Mouse (Mus musculus): ENCODE measurements around the gene Gm11034. TPM values are rescaled to one million over a fixed set of nuclear protein-coding genes. Genes with fewer than 3 reads are reported as not detected.
A peak's percentile ranks its signal among the peaks of the same experiment; 100 is the strongest.

The Gm11034 gene
- polyA plus RNA-seq, 1 experiment from 2014 or later: not detected

DNA sequence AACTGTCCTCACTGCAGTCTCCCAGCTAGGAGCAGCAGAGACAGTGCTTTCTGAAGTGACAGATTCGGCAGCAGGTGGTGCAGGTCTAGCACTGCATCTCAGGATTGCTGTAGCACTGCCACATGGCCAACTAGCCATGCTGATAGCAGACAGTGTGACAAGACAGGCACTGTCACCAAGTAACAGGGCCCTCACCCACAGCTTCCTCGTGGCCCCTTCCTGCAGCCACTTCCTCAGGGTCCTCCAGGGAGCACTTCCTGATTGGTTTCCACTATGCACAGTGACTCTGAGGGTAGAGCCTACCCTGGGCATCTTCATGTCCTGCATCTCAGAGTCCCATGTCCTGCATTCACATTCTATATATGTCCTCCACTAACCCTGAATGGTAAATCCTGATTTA lies 31.2 kb upstream of the Gm11034 start:
- H3K4me1 ChIP-seq (replicated peaks; ENCODE audit: control insufficient read depth, insufficient read depth, low read length): peaks cover 3% of the 10 kb centered on the region; the same call in 1 of the 2 replicates
- no peak for DNase-seq (ENCODE audit: low spot score)
- H3K4me3 ChIP-seq (ENCODE audit: low read depth, low read length): no peak overlapping the region
- H3K27me3 ChIP-seq (ENCODE audit: control insufficient read depth, insufficient read depth, low read length): no peaks in the 10 kb centered on the region
- H3K36me3 ChIP-seq (ENCODE audit: control insufficient read depth, insufficient read depth, low read length): no peaks in the 10 kb centered on the region
- H3K4me2 ChIP-seq (ENCODE audit: low read depth, low read length, severe bottlenecking): no peak overlapping the region
- H3K9ac ChIP-seq (ENCODE audit: low read length): no peak overlapping the region
- H3K27ac ChIP-seq (ENCODE audit: low read depth, low read length): no peak overlapping the region
- 87% methylated on average over 2 of the region's 2 CpGs for WGBS
- ATAC-seq (replicated peaks; ENCODE audit: low FRiP score): no peak
- no peaks in the 10 kb centered on the region for H3K9me3 ChIP-seq (ENCODE audit: control insufficient read depth, low read length)

DNA sequence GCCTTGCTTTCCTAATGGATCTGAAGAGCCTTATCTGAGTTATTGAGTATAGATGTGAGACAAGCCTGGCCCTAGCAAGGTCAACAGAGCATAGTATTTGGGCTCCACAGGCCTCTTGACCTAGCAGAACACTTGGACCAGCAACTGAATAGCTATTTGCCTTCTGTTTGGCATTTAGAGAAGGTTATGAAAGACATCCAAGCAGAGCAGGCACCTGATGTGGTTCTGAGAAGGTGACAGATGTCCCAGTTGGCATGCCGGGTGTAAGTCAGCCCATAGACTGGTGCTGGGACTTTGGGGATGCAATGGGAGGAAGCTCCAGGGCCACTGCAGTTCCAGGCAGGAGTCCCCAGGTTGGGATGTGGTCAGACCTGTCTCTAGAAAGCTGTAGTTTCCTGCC lies 28.8 kb upstream of the Gm11034 start:
- no peak overlapping the region for H3K4me2 ChIP-seq (ENCODE audit: low read depth, low read length, severe bottlenecking)
- H3K4me3 ChIP-seq (ENCODE audit: low read depth, low read length): no peak overlapping the region
- H3K27me3 ChIP-seq (ENCODE audit: control insufficient read depth, insufficient read depth, low read length): no peaks in the 10 kb centered on the region
- H3K36me3 ChIP-seq (ENCODE audit: control insufficient read depth, insufficient read depth, low read length): no peaks in the 10 kb centered on the region
- no peaks in the 10 kb centered on the region for H3K9me3 ChIP-seq (ENCODE audit: control insufficient read depth, low read length)
- DNase-seq (ENCODE audit: low spot score): no peak
- 100% methylated on average over 1 of the region's 1 CpGs for WGBS
- no peak for ATAC-seq (replicated peaks; ENCODE audit: low FRiP score)
- peaks cover 3% of the 10 kb centered on the region; the same call in 1 of the 2 replicates for H3K4me1 ChIP-seq (replicated peaks; ENCODE audit: control insufficient read depth, insufficient read depth, low read length)
- H3K9ac ChIP-seq (ENCODE audit: low read length): no peak overlapping the region
- no peak overlapping the region for H3K27ac ChIP-seq (ENCODE audit: low read depth, low read length)

- Histone ChIP-seq H3K9me3 (ENCODE audit: control insufficient read depth, low read length) (no peaks in the 10 kb centered on the region), H3K36me3 (ENCODE audit: control insufficient read depth, insufficient read depth, low read length) (no peaks in the 10 kb centered on the region), H3K9ac (ENCODE audit: low read length) (peak overlapping the region; percentile 74), H3K27me3 (ENCODE audit: control insufficient read depth, insufficient read depth, low read length) (no peaks in the 10 kb centered on the region), H3K4me2 (ENCODE audit: low read depth, low read length, severe bottlenecking) (peak overlapping the region; percentile 64), H3K27ac (ENCODE audit: low read depth, low read length) (no peak overlapping the region; the same call in 1 of the 2 replicates), H3K4me1 (replicated peaks; ENCODE audit: control insufficient read depth, insufficient read depth, low read length) (peaks cover 3% of the 10 kb centered on the region; the same call in 1 of the 2 replicates), H3K4me3 (ENCODE audit: low read depth, low read length) (peak overlapping the region; percentile 63)
- 78% methylated on average over 7 of the region's 7 CpGs for WGBS
- ATAC-seq (replicated peaks; ENCODE audit: low FRiP score) (no peak), DNase-seq (ENCODE audit: low spot score) (no peak)
These were observed 27.5 kb upstream of the Gm11034 start for GRCm38 (mm10) chr8:72240951-72241350.

DNA sequence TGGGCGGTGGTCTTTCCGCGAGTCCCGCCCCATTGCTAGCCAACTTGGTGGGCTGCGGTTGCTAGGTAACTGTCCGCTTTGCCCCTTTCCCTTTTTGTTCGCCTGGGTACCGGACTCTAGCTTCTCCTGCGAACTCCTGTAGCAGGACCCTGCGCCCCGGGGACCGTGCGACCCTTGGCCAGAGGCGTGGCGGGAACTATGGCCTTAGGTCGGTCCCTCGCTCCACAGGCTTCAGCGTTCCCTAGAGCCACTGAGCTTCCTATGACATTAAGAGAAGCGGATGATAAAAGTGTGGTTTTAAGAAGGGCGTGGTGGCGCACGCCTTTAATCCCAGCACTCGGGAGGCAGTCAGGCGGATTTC lies 26.9 kb upstream of the Gm11034 start:
- H3K27me3 ChIP-seq (ENCODE audit: control insufficient read depth, insufficient read depth, low read length): no peaks in the 10 kb centered on the region
- ATAC-seq (replicated peaks; ENCODE audit: low FRiP score): no peak
- H3K4me3 ChIP-seq (ENCODE audit: low read depth, low read length): peak overlapping the region; percentile 63
- H3K4me1 ChIP-seq (replicated peaks; ENCODE audit: control insufficient read depth, insufficient read depth, low read length): peaks cover 3% of the 10 kb centered on the region; the same call in 1 of the 2 replicates
- H3K4me2 ChIP-seq (ENCODE audit: low read depth, low read length, severe bottlenecking): peak overlapping the region; percentile 64
- no peaks in the 10 kb centered on the region for H3K9me3 ChIP-seq (ENCODE audit: control insufficient read depth, low read length)
- H3K9ac ChIP-seq (ENCODE audit: low read length): peak overlapping the region; percentile 74
- under 1% methylated on average over 24 of the region's 24 CpGs for WGBS
- DNase-seq (ENCODE audit: low spot score): no peak
- H3K27ac ChIP-seq (ENCODE audit: low read depth, low read length): peak overlapping the region; percentile 98
- no peaks in the 10 kb centered on the region for H3K36me3 ChIP-seq (ENCODE audit: control insufficient read depth, insufficient read depth, low read length)

DNA sequence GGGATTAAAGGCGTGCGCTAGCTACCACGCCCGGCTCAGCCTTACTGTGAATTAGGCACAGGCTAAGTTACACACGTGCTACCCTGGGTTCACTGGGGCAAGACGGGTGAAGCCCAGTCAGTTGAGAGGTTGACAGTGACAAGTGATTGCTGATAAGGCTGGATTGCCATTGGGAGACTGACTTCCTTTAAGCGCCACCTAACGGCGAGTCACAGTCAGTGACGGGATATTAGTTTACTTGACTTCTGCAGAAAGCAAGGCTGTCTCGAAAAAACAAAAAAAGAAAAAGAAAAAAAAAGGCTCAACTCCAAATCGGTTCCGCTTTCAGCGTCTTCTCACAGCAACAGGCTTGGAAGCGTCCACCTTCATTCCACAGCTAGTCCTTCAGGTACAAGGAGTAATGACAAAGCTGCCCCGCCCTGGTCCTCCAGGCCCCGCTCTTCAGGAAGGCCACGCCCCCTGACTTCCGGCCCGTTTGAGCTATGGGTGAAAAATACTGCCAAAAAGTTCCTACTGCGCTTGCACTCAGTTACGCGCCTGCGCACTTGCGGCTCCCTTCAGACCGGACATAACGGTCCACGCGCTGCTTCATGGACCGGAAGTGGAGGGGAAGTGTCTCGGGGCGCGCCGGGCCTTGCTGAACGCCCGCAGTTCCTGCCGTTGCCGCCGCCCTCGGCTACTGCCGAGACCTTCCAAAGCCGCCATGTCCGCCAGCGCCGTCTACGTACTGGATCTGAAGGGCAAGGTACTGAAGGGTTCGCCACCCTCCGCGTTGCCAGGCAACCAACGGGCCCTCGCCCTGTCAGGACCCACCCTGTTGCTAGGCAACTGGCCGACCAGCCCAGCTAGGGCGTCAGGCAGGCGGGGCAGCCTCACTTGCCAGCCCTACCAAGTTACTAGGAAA lies 26.3 kb upstream of the Gm11034 start, which contains the start of gene Ap1m1:
Ap1m1 (plus strand) TSS at position 520 of the 904 bp plus-strand sequence.
- Histone ChIP-seq H3K9me3 (ENCODE audit: control insufficient read depth, low read length) (no peaks in the 10 kb centered on the region), H3K27ac (ENCODE audit: low read depth, low read length) (peak within 1 kb of the TSS; percentile 98), H3K36me3 (ENCODE audit: control insufficient read depth, insufficient read depth, low read length) (no peaks in the 10 kb centered on the region), H3K27me3 (ENCODE audit: control insufficient read depth, insufficient read depth, low read length) (no peaks in the 10 kb centered on the region), H3K4me1 (replicated peaks; ENCODE audit: control insufficient read depth, insufficient read depth, low read length) (peaks cover 3% of the 10 kb centered on the region; the same call in 1 of the 2 replicates), H3K4me3 (ENCODE audit: low read depth, low read length) (peak within 1 kb of the TSS; percentile 63), H3K9ac (ENCODE audit: low read length) (peak within 1 kb of the TSS; percentile 74), H3K4me2 (ENCODE audit: low read depth, low read length, severe bottlenecking) (peak within 1 kb of the TSS; percentile 64)
- peak; percentile 97 for ATAC-seq (replicated peaks; ENCODE audit: low FRiP score)
- DNase-seq (ENCODE audit: low spot score): peak; percentile 98
- under 1% methylated on average over 54 of the region's 54 CpGs for WGBS

DNA sequence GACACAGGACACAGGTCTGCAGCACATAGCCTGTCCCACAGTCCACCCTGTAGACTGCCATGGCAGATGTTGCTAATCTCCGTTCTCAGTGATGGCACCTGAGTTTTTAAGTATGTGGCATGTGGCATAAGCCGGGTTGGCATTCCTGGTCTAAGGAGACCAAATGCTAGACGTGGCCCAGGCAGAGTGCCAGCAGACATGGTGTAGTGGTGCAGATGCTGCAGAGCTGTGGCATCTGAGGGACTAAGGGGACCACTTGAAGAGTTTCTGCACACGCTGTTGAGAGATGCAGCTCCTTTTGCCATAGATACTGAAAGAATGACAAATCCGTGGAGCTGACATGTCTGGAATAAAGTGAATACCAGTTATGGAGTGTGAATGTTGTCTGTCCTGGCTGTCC lies 9.2 kb upstream of the Gm11034 start:
- Histone ChIP-seq H3K9me3 (ENCODE audit: control insufficient read depth, low read length) (no peaks in the 10 kb centered on the region), H3K4me3 (ENCODE audit: low read depth, low read length) (no peak overlapping the region), H3K36me3 (ENCODE audit: control insufficient read depth, insufficient read depth, low read length) (peaks cover 4% of the 10 kb centered on the region; the same call in 1 of the 2 replicates), H3K27ac (ENCODE audit: low read depth, low read length) (no peak overlapping the region), H3K27me3 (ENCODE audit: control insufficient read depth, insufficient read depth, low read length) (no peaks in the 10 kb centered on the region), H3K9ac (ENCODE audit: low read length) (no peak overlapping the region), H3K4me2 (ENCODE audit: low read depth, low read length, severe bottlenecking) (no peak overlapping the region), H3K4me1 (replicated peaks; ENCODE audit: control insufficient read depth, insufficient read depth, low read length) (peaks cover 6% of the 10 kb centered on the region; the same call in 1 of the 2 replicates)
- ATAC-seq (replicated peaks; ENCODE audit: low FRiP score) (no peak), DNase-seq (ENCODE audit: low spot score) (no peak)
- 95% methylated on average over 5 of the region's 5 CpGs for WGBS

GRCm38 (mm10) chr8:72220758-72221157 lies 7.3 kb upstream of the Gm11034 start:
- no peak overlapping the region for H3K9ac ChIP-seq (ENCODE audit: low read length)
- WGBS: 84% methylated on average over 4 of the region's 4 CpGs
- no peak for ATAC-seq (replicated peaks; ENCODE audit: low FRiP score)

DNA sequence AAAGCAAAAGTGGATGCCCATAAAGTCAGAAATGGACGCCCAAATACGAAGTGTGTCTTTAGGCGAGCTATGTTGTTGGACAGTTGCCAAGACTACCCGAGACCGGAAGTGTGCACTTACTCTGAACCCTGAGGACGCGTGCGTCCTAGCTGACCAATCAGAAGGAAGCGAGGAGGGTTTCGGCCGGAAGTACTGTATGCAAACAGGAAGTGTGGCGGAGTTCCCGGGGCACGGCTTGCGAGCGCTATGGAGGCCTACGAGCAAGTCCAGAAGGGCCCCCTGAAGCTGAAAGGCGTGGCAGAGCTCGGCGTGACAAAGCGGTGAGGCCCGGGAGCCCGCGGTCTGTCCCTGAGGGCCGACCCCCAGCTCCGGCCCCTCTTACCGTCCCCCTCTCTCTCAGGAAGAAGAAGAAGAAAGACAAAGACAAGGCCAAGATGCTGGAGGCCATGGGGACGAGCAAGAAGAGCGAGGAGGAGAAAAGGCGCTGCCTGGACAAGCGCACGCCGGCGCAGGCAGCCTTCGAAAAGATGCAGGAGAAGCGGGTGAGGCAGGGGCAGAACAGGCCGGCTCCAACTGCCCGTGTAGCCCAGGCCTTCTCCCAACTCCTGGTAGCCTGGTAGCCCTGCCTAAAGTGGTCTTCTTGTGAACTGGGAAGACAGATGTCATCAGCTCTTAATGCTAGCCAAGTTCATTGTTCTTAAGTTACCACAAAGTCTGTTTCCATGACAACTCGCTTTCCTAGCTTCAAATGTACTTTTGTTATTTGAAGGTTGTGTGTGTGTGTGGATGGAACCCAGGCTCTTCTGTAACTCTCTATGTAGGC lies 6.3 kb upstream of the Gm11034 start, which contains the start of gene Fam32a:
Fam32a (plus strand) TSS at position 190 of the 823 bp plus-strand sequence.
- Histone ChIP-seq H3K27me3 (ENCODE audit: control insufficient read depth, insufficient read depth, low read length) (no peaks in the 10 kb centered on the region), H3K4me3 (ENCODE audit: low read depth, low read length) (peak within 1 kb of the TSS; percentile 69), H3K27ac (ENCODE audit: low read depth, low read length) (peak within 1 kb of the TSS; percentile 10; the same call in 1 of the 2 replicates), H3K36me3 (ENCODE audit: control insufficient read depth, insufficient read depth, low read length) (peaks cover 4% of the 10 kb centered on the region; the same call in 1 of the 2 replicates), H3K9me3 (ENCODE audit: control insufficient read depth, low read length) (no peaks in the 10 kb centered on the region), H3K9ac (ENCODE audit: low read length) (peak within 1 kb of the TSS; percentile 82), H3K4me1 (replicated peaks; ENCODE audit: control insufficient read depth, insufficient read depth, low read length) (peaks cover 6% of the 10 kb centered on the region; the same call in 1 of the 2 replicates), H3K4me2 (ENCODE audit: low read depth, low read length, severe bottlenecking) (peak within 1 kb of the TSS; percentile 86)
- WGBS: 16% methylated on average over 39 of the region's 39 CpGs
- peak; percentile 93 for DNase-seq (ENCODE audit: low spot score)
- ATAC-seq (replicated peaks; ENCODE audit: low FRiP score): peak; percentile 98

More at GRCm38 (mm10) chr8:72220758-72221157, 7.3 kb upstream of the Gm11034 start:
- peak overlapping the region; percentile 86; the same call in 1 of the 2 replicates for H3K4me2 ChIP-seq (ENCODE audit: low read depth, low read length, severe bottlenecking)
- peaks cover 6% of the 10 kb centered on the region; the same call in 1 of the 2 replicates for H3K4me1 ChIP-seq (replicated peaks; ENCODE audit: control insufficient read depth, insufficient read depth, low read length)
- no peak overlapping the region for H3K27ac ChIP-seq (ENCODE audit: low read depth, low read length)
- H3K4me3 ChIP-seq (ENCODE audit: low read depth, low read length): peak overlapping the region; percentile 69
- H3K9me3 ChIP-seq (ENCODE audit: control insufficient read depth, low read length): no peaks in the 10 kb centered on the region
- no peaks in the 10 kb centered on the region for H3K27me3 ChIP-seq (ENCODE audit: control insufficient read depth, insufficient read depth, low read length)
- H3K36me3 ChIP-seq (ENCODE audit: control insufficient read depth, insufficient read depth, low read length): peaks cover 4% of the 10 kb centered on the region; the same call in 1 of the 2 replicates
- DNase-seq (ENCODE audit: low spot score): no peak
